Mouse (Mus musculus): ENCODE measurements around the gene Bud31.

DNA sequence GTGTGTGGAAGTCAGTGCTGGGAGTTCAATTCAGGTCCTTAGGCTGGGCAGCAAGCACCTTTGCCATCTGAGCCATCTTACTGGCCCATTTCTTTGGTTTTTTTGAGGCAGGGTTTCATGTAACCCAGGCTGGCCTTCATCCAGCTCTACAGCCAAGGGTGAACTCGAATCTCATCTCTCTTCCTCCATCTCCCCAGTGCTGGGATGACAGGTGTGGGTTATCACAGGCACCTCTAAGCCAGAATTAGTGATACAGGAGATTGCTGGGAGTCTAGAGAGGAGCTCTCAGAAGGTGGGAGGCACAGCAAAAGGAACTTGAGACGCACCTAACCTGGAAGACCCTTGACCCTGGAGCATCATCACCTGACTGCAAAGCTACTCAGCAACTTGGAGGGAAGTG is 26.7 kb upstream of the Bud31 start:
- TF ChIP-seq CTCF (IDR thresholded peaks at IDR 0.05; ENCODE audit: control insufficient read depth, insufficient read depth, insufficient replicate concordance, low read depth, low read length), result no peak
- TF ChIP-seq POLR2A (IDR thresholded peaks at IDR 0.05; ENCODE audit: control insufficient read depth, low read depth, low read length), result no peak
